Mouse (Mus musculus) hindlimb bud, embryonic 11.5 days (tissue): ENCODE measurements around the gene Cd59a.
A peak's percentile ranks its signal among the peaks of the same experiment; 100 is the strongest.

Experiments
- DNase-seq: peaks from one replicate; pipeline ENCODE4 v3.0.0-alpha.2; 2012; ENCODE audit warnings: low read depth, low spot score; ENCODE audit errors: extremely low spot score

Cd59a gene

DNA sequence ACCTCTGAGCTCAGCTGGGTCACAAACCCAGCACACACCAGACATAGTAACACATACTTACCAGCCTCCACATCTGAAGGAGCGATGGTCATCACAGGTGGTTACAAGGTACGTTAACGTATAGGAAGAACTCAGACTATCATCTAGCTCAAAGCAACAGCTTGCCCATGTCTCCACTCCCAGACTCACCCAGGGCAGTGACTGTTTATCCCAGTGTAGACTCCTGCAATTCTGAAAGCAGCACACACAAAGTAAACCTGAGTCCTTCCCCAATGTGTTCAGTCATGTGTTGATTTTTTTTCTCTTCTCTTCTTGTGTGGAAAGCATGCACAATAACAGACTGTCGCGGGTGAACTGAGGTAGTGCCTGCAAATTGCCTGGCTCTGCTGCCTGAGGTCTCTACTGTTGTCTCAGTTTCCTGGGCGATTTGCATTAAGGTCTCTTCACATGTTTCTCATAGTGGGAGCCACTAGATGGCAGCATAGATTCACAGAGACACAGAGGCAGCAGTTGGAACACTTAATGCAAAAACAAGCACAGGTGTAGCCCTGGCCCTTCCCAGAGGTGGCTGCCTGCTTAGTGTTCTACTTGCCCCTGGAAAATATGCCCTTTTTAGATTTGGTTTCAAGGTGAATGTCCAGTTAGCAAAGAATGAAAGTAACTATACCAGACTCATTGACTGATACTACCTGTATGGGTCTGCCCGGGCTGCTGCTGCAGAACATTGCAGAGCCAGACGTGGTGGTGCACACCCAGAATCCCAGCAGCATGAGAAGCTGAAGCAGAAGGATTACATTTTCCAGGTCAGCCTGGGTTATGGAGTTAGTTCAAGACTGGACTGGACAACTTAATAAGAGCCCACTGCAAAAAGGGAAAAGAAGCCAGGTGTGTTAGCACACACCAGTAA is 38.8 kb downstream of the Cd59a start:
- peak; percentile 86 for DNase-seq

DNA sequence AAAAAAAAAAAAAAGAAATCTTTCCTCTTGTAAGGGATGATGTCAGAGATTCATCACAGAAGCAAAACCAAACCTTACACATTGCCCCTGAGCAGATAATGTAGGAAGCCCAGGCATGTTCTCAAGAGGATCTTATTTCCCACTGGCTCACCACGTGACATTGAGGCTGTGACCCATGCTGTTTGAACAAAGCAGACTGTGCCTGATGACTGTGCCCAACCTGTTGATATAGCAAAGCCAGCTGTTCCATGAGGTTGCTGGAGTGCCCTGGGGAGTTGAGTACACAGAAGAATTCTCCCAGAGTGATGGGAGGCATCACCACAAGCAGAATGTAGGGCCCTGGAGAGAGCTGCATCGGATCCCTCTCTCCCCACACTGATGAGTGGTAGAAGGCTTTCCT is 40.3 kb downstream of the Cd59a start:
- no peak for DNase-seq

DNA sequence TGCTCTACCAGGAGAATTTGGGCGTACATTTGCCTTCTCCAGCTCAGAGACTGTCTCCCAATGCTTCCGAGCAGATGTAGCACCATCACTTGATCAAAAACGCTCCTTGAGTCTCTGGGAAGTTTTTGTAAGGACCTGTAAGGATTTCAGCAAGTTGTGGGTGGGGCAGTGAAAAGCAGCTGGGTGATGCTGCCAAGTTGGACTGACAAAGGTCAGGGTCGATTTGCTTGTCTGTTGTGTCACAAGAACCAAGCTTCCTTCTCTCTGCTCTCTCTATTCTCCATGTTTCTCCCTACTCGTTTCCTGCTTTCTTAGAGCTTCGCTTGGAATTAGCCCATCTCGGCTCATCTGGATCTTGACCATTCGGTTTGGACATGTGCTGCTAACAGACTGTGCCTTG is 46.5 kb downstream of the Cd59a start:
- DNase-seq, result no peak

DNA sequence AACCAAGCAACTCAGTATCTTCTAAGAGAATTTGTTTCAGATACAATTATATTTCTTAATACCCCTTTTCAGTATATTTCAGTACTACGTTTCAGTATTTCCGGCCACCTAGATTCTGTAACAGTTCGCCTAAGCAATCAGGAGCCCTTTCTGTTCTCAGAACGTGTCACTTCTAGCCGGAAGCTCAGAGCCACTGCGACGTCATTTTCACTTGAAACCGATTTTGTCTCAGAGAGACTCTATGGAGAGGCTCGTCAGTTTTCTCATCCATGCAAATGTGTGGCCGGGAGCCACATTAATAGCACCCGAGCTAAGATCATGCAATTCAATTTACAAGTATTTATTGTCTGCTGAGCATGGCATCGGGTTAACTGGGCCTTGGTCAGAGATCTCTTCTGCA is 48.4 kb downstream of the Cd59a start:
- DNase-seq, result no peak

DNA sequence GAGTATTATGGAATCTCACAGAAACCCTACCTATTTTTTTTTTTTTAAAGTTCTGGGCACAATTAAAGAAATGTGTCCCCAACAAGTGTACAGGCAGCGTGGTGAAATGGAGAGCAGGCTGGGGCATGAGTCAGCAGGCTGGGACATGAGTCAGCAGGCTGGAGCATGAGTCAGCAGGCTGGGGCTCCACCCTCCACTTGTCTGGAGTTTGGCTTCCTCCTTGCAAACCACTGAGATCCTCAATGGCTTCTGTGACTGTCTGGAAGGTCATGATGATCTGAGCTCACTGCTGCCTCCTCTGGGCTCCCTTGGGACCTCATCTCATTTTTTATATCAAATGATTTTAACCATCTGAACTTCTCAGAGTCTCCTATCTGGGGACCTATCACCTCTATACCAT is 50.4 kb downstream of the Cd59a start:
- no peak for DNase-seq

DNA sequence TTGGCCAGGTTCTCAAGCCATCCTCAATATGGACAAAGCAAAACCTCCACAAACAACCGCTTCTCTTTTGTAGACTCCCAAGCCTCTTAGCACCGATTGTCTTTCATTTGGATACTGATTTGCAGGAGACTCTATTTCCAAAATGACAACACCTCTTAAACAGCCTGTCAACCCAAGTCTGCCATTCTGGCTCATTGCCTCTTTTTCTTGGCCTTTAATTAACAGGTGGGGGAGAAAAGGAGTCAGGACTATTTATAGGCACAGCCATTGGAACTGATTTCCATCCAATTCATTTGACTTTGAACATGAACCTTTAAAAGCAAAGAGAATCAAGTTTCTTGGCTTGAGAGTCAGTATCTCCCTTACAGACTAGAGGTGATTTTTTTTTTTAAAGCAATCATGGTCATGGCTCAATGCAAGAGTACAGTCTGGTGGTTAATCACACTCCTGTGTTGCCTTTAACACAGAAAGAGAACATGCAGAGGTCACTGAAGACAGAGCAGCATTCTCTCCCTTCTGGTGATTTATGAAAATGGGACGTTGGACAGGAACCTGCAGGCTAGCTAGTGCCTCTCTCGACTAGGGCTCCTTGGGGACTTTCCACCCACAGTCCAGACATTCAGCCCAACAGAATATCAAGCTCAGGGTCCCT is 52.4 kb downstream of the Cd59a start:
- DNase-seq, result no peak

DNA sequence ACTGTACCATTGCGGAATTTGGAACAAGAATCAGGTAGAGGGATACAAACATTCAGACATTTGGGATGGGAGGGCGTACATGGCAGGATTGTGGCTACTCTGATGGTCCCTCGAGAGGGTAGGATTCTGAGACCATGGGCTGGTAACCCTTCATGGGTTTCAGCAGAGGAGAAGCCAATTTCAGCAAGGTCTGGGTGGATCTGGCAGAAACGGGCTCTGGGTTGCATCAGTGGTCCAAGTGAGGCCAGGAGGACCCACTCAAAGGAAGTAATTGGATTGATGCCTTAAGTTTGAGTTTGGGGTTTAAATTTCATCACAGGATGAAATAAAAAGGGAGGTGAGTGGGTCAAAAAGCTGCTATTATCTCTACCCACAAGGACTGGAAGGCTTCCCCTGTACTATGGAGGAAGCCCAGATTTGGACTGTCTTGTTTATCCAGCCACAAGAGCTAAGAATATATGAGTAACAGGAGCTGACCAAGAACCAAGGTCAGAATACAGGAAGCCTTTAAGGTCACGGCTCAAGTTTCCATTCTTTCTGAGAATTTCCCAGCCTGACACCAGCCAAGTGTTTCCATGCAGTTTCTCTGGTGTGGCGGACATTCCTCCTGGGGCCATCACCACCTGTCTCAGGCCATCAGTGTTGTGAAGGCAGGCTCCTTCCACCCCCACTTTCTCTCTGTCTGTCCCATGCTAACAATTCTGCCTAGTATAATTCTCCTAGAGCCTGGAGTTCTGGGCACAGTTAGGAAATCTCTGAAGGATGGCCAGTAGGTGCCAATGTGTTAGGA is 55.2 kb downstream of the Cd59a start:
- DNase-seq, result no peak

DNA sequence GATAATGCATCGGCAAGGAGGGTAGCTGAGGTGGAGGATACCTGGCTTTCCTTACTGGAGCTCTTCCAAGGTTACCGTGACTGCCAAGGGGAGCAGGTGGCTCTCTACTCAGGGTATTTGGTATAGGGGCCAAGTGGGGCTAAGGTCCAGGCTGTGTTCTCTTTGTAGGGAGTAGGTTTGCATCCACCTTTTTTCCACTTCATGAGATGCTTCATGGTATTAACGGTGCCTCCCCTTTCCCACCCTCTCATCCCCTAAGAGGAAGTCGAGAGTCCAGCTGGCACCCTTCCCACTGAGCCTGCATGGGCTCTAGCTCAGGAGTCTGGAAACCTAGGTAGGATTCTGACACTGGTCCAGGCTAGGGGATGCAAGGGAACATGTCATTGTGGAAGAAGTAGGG is 57.7 kb downstream of the Cd59a start:
- no peak for DNase-seq

DNA sequence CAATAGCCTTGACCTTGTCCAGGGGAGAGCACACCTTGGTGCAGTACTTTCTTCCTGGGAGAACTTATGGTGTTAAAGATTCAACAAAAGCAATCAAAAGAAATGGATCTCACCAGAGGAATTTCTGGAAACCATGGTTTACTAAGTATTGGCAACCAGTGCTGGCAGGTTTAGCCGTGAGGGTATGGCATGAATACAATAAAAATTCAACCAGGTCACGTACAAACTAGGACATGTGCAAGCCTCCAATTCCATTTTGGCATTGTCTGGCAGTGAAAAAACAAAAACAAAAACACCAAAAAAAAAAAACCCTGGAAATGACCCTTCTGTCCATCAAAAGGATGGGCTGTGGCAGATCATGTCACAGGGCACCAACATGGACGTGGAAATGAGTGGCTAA is 58.3 kb downstream of the Cd59a start:
- DNase-seq, result no peak

DNA sequence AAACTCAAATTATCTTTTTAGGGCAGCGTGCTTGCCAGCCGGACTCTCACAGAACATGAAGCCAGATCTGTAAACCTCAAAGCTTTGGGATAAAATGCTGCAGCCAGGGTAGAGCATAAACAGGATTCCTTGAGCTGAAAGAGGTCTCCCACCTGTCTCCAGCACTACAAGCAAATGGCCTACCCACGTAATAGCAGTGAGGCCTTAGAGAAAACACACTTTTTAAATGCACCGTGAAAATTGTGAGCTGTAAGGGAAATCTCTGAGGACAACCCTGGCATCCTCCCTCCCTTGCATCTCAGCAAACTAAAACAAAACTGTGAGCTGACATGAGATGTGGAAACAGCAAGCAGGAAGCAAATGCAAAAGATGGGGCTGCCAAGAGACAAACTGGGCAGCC is 62.2 kb downstream of the Cd59a start:
- no peak for DNase-seq

DNA sequence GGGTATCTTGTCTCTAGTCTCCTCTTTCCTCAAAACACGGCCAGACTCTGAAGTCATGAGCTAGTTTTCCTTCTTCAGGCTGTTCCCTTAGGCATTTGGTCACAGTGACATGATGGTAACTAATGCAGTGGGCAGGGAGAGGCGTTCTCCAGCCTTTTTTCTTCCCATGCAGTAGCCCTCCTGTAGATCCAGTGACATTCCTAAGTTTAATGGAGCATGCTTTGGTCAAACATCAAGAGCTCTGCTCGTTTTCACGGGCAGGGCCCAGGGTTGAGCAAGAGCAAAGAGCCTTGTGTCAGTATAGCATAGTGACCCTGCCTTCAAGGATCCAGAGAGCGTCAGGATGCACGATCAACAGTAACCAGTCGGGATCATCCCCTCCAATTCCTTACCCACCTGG is 67.8 kb downstream of the Cd59a start:
- DNase-seq, result no peak

DNA sequence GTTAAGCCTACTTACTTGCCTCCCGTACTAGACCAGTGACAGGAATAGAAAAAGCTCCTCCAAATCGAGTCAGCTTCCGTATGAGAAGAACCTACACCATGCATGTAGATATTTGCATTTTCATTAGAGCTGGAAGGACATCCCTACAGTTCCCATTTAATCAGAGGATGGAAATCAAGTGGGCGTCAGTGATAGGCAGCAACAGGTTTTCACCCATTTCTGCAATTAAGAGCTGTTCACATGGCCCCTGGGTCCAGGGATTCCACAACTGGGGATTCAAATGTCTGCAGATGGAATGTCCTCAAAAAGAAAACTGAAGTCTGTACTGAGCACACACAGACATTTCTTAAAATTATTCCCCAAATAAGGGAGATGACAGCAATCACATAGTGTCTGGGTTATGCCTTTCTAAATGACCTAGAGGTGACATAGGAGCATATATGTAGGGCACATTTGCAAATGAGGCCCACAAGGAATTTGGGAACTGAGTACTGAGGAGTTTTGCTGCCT is 68.4 kb downstream of the Cd59a start:
- no peak for DNase-seq
